Mouse (Mus musculus) heart, embryonic 14.5 days (tissue): ENCODE data around the gene Epyc. TPM values are rescaled to one million over a fixed set of nuclear protein-coding genes. Genes with fewer than 3 reads are reported as not detected.

ENCODE experiments used
- ATAC-seq: fragments of 200-750 bp; cut with Nextera tagmentation; 2 replicates; pipeline ENCODE4 v1.8.0; 2017; ENCODE audit warnings: low read depth, moderate TSS enrichment; ENCODE audit not compliant: insufficient number of reproducible peaks, insufficient read depth, low FRiP score
- H3K27ac ChIP-seq, 2 experiments: fragments of 200-500 bp in 1 of 2; fragments of 300-500 bp in 1 of 2; sonication (generic) in 1 of 2; replicated peaks in 1 of 2; 2 replicates each; pipeline ENCODE4 v1.5.1; 2012 to 2014; ENCODE audit warnings: low read depth in 2 of 2, low read length in 2 of 2, control low read depth in 1 of 2, mild to moderate bottlenecking in 1 of 2, mixed read lengths in 1 of 2; ENCODE audit not compliant: control insufficient read depth in 1 of 2, insufficient read depth in 1 of 2
- H3K27me3 ChIP-seq: fragments of 300-500 bp; sonication (generic); 2 replicates; pipeline ENCODE4 v1.6.1; 2014; ENCODE audit warnings: mild to moderate bottlenecking, low read length, control low read depth; ENCODE audit not compliant: control insufficient read depth, insufficient read depth
- H3K36me3 ChIP-seq: fragments of 300-500 bp; sonication (generic); 2 replicates; pipeline ENCODE4 v1.6.1; 2014; ENCODE audit warnings: mild to moderate bottlenecking, control low read depth, low read length, mixed read lengths; ENCODE audit not compliant: control insufficient read depth, insufficient read depth
- H3K4me1 ChIP-seq, 2 experiments: fragments of 200-500 bp in 1 of 2; fragments of 300-500 bp in 1 of 2; sonication (generic) in 1 of 2; 2 replicates each; pipeline ENCODE4 v1.6.1; 2012 to 2014; ENCODE audit warnings: low read length in 2 of 2, control low read depth in 1 of 2, mixed read lengths in 1 of 2; ENCODE audit not compliant: control insufficient read depth in 2 of 2, insufficient read depth in 2 of 2
- H3K4me2 ChIP-seq: fragments of 300-500 bp; sonication (generic); 2 replicates; pipeline ENCODE4 v1.6.1; 2014; ENCODE audit warnings: mild to moderate bottlenecking, low read length
- H3K4me3 ChIP-seq, 2 experiments: fragments of 200-500 bp in 1 of 2; fragments of 300-500 bp in 1 of 2; sonication (generic) in 1 of 2; 2 replicates each; pipeline ENCODE4 v1.5.1; 2012 to 2014; ENCODE audit warnings: low read length in 2 of 2, mild to moderate bottlenecking in 2 of 2, control low read depth in 1 of 2, low read depth in 1 of 2, moderate library complexity in 1 of 2; ENCODE audit not compliant: control insufficient read depth in 1 of 2, insufficient read depth in 1 of 2
- H3K9ac ChIP-seq: fragments of 300-500 bp; sonication (generic); 2 replicates; pipeline ENCODE4 v1.6.1; 2014; ENCODE audit warnings: mild to moderate bottlenecking, low read length
- H3K9me3 ChIP-seq: fragments of 300-500 bp; sonication (generic); 2 replicates; pipeline ENCODE4 v1.6.1; 2016; ENCODE audit warnings: low read length, control low read depth; ENCODE audit not compliant: control insufficient read depth
- whole genome bisulfite sequencing: fragments of 180-500 bp; shearing (Covaris S2); extraction: QIAGEN DNeasy Blood & Tissue Kit; methylation state at CpG from one replicate; pipeline ENCODE4 v1.1.7; 2014; 5-methylcytosine and 5-hydroxymethylcytosine counted together
- polyA plus RNA-seq: library from polyadenylated mRNA; unstranded; fragments of >200 nt; fragmentation: Nextera tagmentation; extraction: Ambion mirVana; gene quantifications from 2 replicates; pipeline ENCODE4 v1.2.1, GENCODE M21; 2014

Gene Epyc
- polyA plus RNA-seq, 1 experiment from 2014 or later, result 1.2 TPM

- H3K9me3 ChIP-seq, result no peaks in the 10 kb centered on the region
- H3K27me3 ChIP-seq, result no peaks in the 10 kb centered on the region
- no peak overlapping the region for H3K27ac ChIP-seq
- H3K4me2 ChIP-seq, result no peak overlapping the region
- WGBS, result 84% methylated on average over 1 of the region's 1 CpGs
- no peak overlapping the region for H3K4me3 ChIP-seq
- no peak for ATAC-seq
- H3K36me3 ChIP-seq, result no peaks in the 10 kb centered on the region
- H3K9ac ChIP-seq, result no peak overlapping the region
- H3K4me1 ChIP-seq, result no peaks in the 10 kb centered on the region
Observed at GRCm38 (mm10) chr10:97626543-97626942, 17.3 kb upstream of the Epyc start.

- Histone ChIP-seq H3K4me3 (no peak overlapping the region), H3K9me3 (no peaks in the 10 kb centered on the region), H3K27me3 (no peaks in the 10 kb centered on the region), H3K27ac (no peak overlapping the region), H3K4me2 (no peak overlapping the region), H3K36me3 (no peaks in the 10 kb centered on the region), H3K9ac (no peak overlapping the region), H3K4me1 (no peaks in the 10 kb centered on the region)
- WGBS, result 85% methylated on average over 3 of the region's 3 CpGs
- no peak for ATAC-seq
Observed at GRCm38 (mm10) chr10:97631061-97631460, 12.8 kb upstream of the Epyc start.

GRCm38 (mm10) chr10:97641926-97642325 is 1.9 kb upstream of the Epyc start:
- 79% methylated on average over 2 of the region's 2 CpGs for WGBS
- Histone ChIP-seq H3K27ac (no peak overlapping the region), H3K4me3 (no peak overlapping the region), H3K9me3 (no peaks in the 10 kb centered on the region), H3K27me3 (no peaks in the 10 kb centered on the region), H3K9ac (no peak overlapping the region), H3K36me3 (no peaks in the 10 kb centered on the region), H3K4me1 (no peaks in the 10 kb centered on the region), H3K4me2 (no peak overlapping the region)
- no peak for ATAC-seq

GRCm38 (mm10) chr10:97650334-97650733 is 6.5 kb downstream of the Epyc start:
- Histone ChIP-seq H3K4me3 (no peak overlapping the region), H3K9me3 (no peaks in the 10 kb centered on the region), H3K9ac (no peak overlapping the region), H3K36me3 (no peaks in the 10 kb centered on the region), H3K4me2 (no peak overlapping the region), H3K27ac (no peak overlapping the region), H3K27me3 (no peaks in the 10 kb centered on the region), H3K4me1 (no peaks in the 10 kb centered on the region)
- no peak for ATAC-seq
- WGBS, result 83% methylated on average over 2 of the region's 2 CpGs

- H3K4me3 ChIP-seq, result no peak overlapping the region
- no peaks in the 10 kb centered on the region for H3K9me3 ChIP-seq
- H3K4me2 ChIP-seq, result no peak overlapping the region
- H3K4me1 ChIP-seq, result no peaks in the 10 kb centered on the region
- 73% methylated on average over 1 of the region's 1 CpGs for WGBS
- no peaks in the 10 kb centered on the region for H3K36me3 ChIP-seq
- no peak for ATAC-seq
- no peaks in the 10 kb centered on the region for H3K27me3 ChIP-seq
- no peak overlapping the region for H3K27ac ChIP-seq
- H3K9ac ChIP-seq, result no peak overlapping the region
Observed at GRCm38 (mm10) chr10:97659489-97659888, 15.6 kb downstream of the Epyc start.

GRCm38 (mm10) chr10:97668656-97669055 is 24.8 kb downstream of the Epyc start:
- H3K9ac ChIP-seq, result no peak overlapping the region
- H3K4me1 ChIP-seq, result no peaks in the 10 kb centered on the region
- no peak overlapping the region for H3K4me2 ChIP-seq
- H3K27ac ChIP-seq, result no peak overlapping the region
- no peak overlapping the region for H3K4me3 ChIP-seq
- 50% methylated on average over 4 of the region's 4 CpGs for WGBS
- H3K9me3 ChIP-seq, result 0 out of 2 replicates have a peak, but pooled peaks cover 2% of the 10 kb centered on the region
- H3K27me3 ChIP-seq, result no peaks in the 10 kb centered on the region
- ATAC-seq, result no peak
- H3K36me3 ChIP-seq, result no peaks in the 10 kb centered on the region

- H3K4me3 ChIP-seq, result no peak overlapping the region
- H3K9me3 ChIP-seq, result 0 out of 2 replicates have a peak, but pooled peaks cover 2% of the 10 kb centered on the region
- no peak overlapping the region for H3K9ac ChIP-seq
- ATAC-seq, result no peak
- H3K27me3 ChIP-seq, result no peaks in the 10 kb centered on the region
- no peak overlapping the region for H3K27ac ChIP-seq
- WGBS, result 47% methylated on average over 4 of the region's 4 CpGs
- H3K36me3 ChIP-seq, result no peaks in the 10 kb centered on the region
- H3K4me1 ChIP-seq, result no peaks in the 10 kb centered on the region
- no peak overlapping the region for H3K4me2 ChIP-seq
Observed at GRCm38 (mm10) chr10:97670202-97670601, 26.3 kb downstream of the Epyc start.

GRCm38 (mm10) chr10:97673239-97673638 is 29.4 kb downstream of the Epyc start:
- 45% methylated on average over 2 of the region's 2 CpGs for WGBS

More at GRCm38 (mm10) chr10:97673239-97673638, 29.4 kb downstream of the Epyc start:
- Histone ChIP-seq H3K27ac (no peak overlapping the region), H3K4me1 (no peaks in the 10 kb centered on the region), H3K27me3 (no peaks in the 10 kb centered on the region), H3K9me3 (no peaks in the 10 kb centered on the region), H3K9ac (no peak overlapping the region), H3K4me3 (no peak overlapping the region), H3K36me3 (no peaks in the 10 kb centered on the region), H3K4me2 (no peak overlapping the region)
- no peak for ATAC-seq
